Mouse (Mus musculus) olfactory bulb, adult 2 months (tissue): ENCODE measurements around the gene Zfp808.
"Not testable (repeated sequence)": the region's sequence is repeated elsewhere in the genome, so short reads cannot be mapped to it uniquely, and the experiment has no call there.

Experiments used
- CTCF ChIP-seq: fragments of 200-500 bp; IDR thresholded peaks from 2 replicates; pipeline ENCODE4 v1.5.1; 2012; ENCODE audit warnings: low read depth, mild to moderate bottlenecking, low read length, moderate library complexity; ENCODE audit not compliant: insufficient read depth
- POLR2A ChIP-seq: fragments of 200-500 bp; IDR thresholded peaks from 2 replicates; pipeline ENCODE4 v1.6.1; 2012; ENCODE audit warnings: mild to moderate bottlenecking, low read depth, low read length, moderate library complexity; ENCODE audit not compliant: insufficient read depth

DNA sequence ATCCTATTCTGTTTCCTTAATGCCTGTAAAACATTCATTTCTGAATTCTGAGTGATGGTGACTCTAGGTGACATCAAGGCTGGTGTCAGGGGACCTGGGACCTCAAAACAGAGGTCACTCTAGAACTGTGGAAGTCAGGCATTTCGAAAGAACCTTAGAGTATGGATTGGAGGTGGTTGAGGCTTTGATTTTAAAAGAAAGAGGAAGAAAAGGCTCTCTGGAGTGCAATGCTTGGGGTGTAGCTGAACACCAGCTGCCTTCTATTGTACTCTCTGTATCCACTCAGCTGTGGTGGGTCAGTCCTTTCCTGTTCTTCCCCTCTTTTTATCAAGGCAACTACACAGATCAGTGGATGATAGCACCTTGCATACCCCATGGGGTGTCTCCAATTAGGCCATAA, 8.1 kb upstream of the Zfp808 start:
- not testable (repeated sequence) for TF ChIP-seq POLR2A, CTCF
